Mouse (Mus musculus): ENCODE data around the gene Cwc22. TPM values are rescaled to one million over a fixed set of nuclear protein-coding genes. Genes with fewer than 3 reads are reported as not detected.
"Not testable (repeated sequence)": the region's sequence is repeated elsewhere in the genome, so short reads cannot be mapped to it uniquely, and the experiment has no call there.

Cwc22 gene
- polyA plus RNA-seq, 2 experiments = 11.0 to 15.8 TPM

- TF ChIP-seq EP300 (IDR thresholded peaks at IDR 0.05; ENCODE audit: low read depth) (no peak), CTCF (IDR thresholded peaks at IDR 0.05; ENCODE audit: low read depth) (no peak)
- Histone ChIP-seq H3K4me1 (replicated peaks; ENCODE audit: control insufficient read depth in 2 of 2, insufficient read depth in 2 of 2, low read length in 1 of 2) (no peaks in the 10 kb centered on the region), H3K27me3 (ENCODE audit: control insufficient read depth, insufficient read depth, low read length) (no peaks in the 10 kb centered on the region), H3K4me2 (ENCODE audit: low read depth) (no peak overlapping the region), H3K27ac (no peak overlapping the region), H3K9me3 (ENCODE audit: control insufficient read depth, low read length) (no peaks in the 10 kb centered on the region), H3K4me3 (ENCODE audit: insufficient read depth in 1 of 2, low read depth in 2 of 2, low read length in 2 of 2) (no peak overlapping the region), H3K36me3 (replicated peaks; ENCODE audit: control insufficient read depth, insufficient read depth, low read depth) (peaks cover 13% of the 10 kb centered on the region), H3K9ac (replicated peaks) (no peak overlapping the region)
- DNase-seq (ENCODE audit: low read depth in 3 of 3, low spot score in 3 of 3) = no peak
- ATAC-seq (ENCODE audit: insufficient read depth) = no peak
- WGBS (ENCODE audit: insufficient replicate concordance) = 71% methylated on average over 12 of the region's 12 CpGs
Observed at GRCm38 (mm10) chr2:77896843-77897557, 49.2 kb downstream of the Cwc22 start.

GRCm38 (mm10) chr2:77895906-77896570 lies 50.1 kb downstream of the Cwc22 start:
- not testable (repeated sequence) for H3K4me1 ChIP-seq (replicated peaks; ENCODE audit: control insufficient read depth in 2 of 2, insufficient read depth in 2 of 2, low read length in 1 of 2); H3K27me3 ChIP-seq (ENCODE audit: control insufficient read depth, insufficient read depth, low read length); H3K27ac ChIP-seq; H3K9me3 ChIP-seq (ENCODE audit: control insufficient read depth, low read length); H3K4me3 ChIP-seq (ENCODE audit: insufficient read depth in 1 of 2, low read depth in 2 of 2, low read length in 2 of 2); DNase-seq (ENCODE audit: low read depth in 3 of 3, low spot score in 3 of 3); ATAC-seq (ENCODE audit: insufficient read depth); H3K9ac ChIP-seq (replicated peaks); H3K4me2 ChIP-seq (ENCODE audit: low read depth)
- WGBS (ENCODE audit: insufficient replicate concordance) = 84% methylated on average over 15 of the region's 16 CpGs
- peaks cover 13% of the 10 kb centered on the region for H3K36me3 ChIP-seq (replicated peaks; ENCODE audit: control insufficient read depth, insufficient read depth, low read depth)

DNA sequence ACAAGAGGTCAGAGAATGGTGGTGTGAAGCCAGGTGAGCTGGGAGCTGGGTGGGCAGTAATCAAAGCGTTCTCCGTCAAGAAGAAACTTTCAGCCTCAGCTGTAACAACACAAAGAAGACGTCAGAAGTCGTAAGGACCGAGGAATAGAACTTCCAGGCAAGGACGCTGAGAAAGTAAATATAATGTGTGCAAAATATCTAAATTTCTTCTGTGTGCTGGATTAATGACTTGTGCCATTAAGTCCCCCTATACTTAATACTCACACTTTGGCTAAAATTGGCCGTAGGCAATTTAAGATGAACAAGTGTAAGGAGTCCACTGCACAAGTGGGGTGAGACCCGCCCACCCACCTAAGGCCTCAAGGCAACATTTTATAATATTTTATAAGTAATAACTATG lies 51.3 kb downstream of the Cwc22 start:
- Histone ChIP-seq H3K27me3 (ENCODE audit: control insufficient read depth, insufficient read depth, low read length) (no peaks in the 10 kb centered on the region), H3K9me3 (ENCODE audit: control insufficient read depth, low read length) (no peaks in the 10 kb centered on the region), H3K9ac (replicated peaks) (no peak overlapping the region), H3K36me3 (replicated peaks; ENCODE audit: control insufficient read depth, insufficient read depth, low read depth) (peaks cover 13% of the 10 kb centered on the region), H3K4me3 (ENCODE audit: insufficient read depth in 1 of 2, low read depth in 2 of 2, low read length in 2 of 2) (no peak overlapping the region), H3K4me2 (ENCODE audit: low read depth) (no peak overlapping the region), H3K4me1 (replicated peaks; ENCODE audit: control insufficient read depth in 2 of 2, insufficient read depth in 2 of 2, low read length in 1 of 2) (no peaks in the 10 kb centered on the region), H3K27ac (no peak overlapping the region)
- DNase-seq (ENCODE audit: low read depth in 3 of 3, low spot score in 3 of 3) (no peak), ATAC-seq (ENCODE audit: insufficient read depth) (no peak)
- no peak for TF ChIP-seq EP300 (IDR thresholded peaks at IDR 0.05; ENCODE audit: low read depth)
- no peak for TF ChIP-seq CTCF (IDR thresholded peaks at IDR 0.05; ENCODE audit: low read depth)
- WGBS (ENCODE audit: insufficient replicate concordance) = 81% methylated on average over 8 of the region's 8 CpGs

DNA sequence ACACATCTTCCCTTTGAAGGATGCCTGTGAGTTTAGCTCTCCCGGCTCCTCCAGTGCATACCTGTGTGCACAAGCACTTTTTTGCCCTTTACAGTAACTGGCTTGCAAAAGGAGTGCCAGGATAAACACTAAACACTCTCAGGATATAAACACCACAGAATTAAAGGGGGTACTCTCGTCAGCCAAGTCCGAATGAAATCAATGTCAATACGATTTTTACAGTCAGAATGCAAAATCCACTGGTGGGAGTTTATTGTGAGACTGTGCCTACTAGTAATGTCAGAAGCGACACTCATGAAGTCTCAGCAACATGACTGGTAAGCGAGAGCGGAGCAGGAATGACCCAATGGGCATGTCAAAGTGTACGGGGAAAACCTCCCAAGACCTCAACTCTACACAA lies 52.7 kb downstream of the Cwc22 start:
- Histone ChIP-seq H3K9me3 (ENCODE audit: control insufficient read depth, low read length) (no peaks in the 10 kb centered on the region), H3K9ac (replicated peaks) (no peak overlapping the region), H3K4me1 (replicated peaks; ENCODE audit: control insufficient read depth in 2 of 2, insufficient read depth in 2 of 2, low read length in 1 of 2) (no peaks in the 10 kb centered on the region), H3K4me2 (ENCODE audit: low read depth) (no peak overlapping the region), H3K27ac (no peak overlapping the region), H3K27me3 (ENCODE audit: control insufficient read depth, insufficient read depth, low read length) (no peaks in the 10 kb centered on the region), H3K4me3 (ENCODE audit: insufficient read depth in 1 of 2, low read depth in 2 of 2, low read length in 2 of 2) (no peak overlapping the region), H3K36me3 (replicated peaks; ENCODE audit: control insufficient read depth, insufficient read depth, low read depth) (peaks cover 13% of the 10 kb centered on the region)
- TF ChIP-seq CTCF (IDR thresholded peaks at IDR 0.05; ENCODE audit: low read depth) (no peak), EP300 (IDR thresholded peaks at IDR 0.05; ENCODE audit: low read depth) (no peak)
- 76% methylated on average over 8 of the region's 8 CpGs for WGBS (ENCODE audit: insufficient replicate concordance)
- ATAC-seq (ENCODE audit: insufficient read depth) (no peak), DNase-seq (ENCODE audit: low read depth in 3 of 3, low spot score in 3 of 3) (no peak)

GRCm38 (mm10) chr2:77892573-77892972 lies 53.6 kb downstream of the Cwc22 start:
- DNase-seq (ENCODE audit: low read depth in 3 of 3, low spot score in 3 of 3) (no peak), ATAC-seq (ENCODE audit: insufficient read depth) (no peak)
- H3K4me1 ChIP-seq (replicated peaks; ENCODE audit: control insufficient read depth in 2 of 2, insufficient read depth in 2 of 2, low read length in 1 of 2) = no peaks in the 10 kb centered on the region
- WGBS (ENCODE audit: insufficient replicate concordance) = 78% methylated on average over 4 of the region's 4 CpGs
- H3K36me3 ChIP-seq (replicated peaks; ENCODE audit: control insufficient read depth, insufficient read depth, low read depth) = peaks cover 10% of the 10 kb centered on the region
- no peak overlapping the region for H3K9ac ChIP-seq (replicated peaks)
- H3K9me3 ChIP-seq (ENCODE audit: control insufficient read depth, low read length) = no peaks in the 10 kb centered on the region
- TF ChIP-seq CTCF (IDR thresholded peaks at IDR 0.05; ENCODE audit: low read depth) (no peak), EP300 (IDR thresholded peaks at IDR 0.05; ENCODE audit: low read depth) (no peak)
- H3K27me3 ChIP-seq (ENCODE audit: control insufficient read depth, insufficient read depth, low read length) = no peaks in the 10 kb centered on the region
- no peak overlapping the region for H3K4me3 ChIP-seq (ENCODE audit: insufficient read depth in 1 of 2, low read depth in 2 of 2, low read length in 2 of 2)
- no peak overlapping the region for H3K4me2 ChIP-seq (ENCODE audit: low read depth)
- no peak overlapping the region for H3K27ac ChIP-seq
